Mouse (Mus musculus) hindbrain, embryonic 14.5 days (tissue): ENCODE results near the gene Psmd13. TPM values are rescaled to one million over a fixed set of nuclear protein-coding genes. Genes with fewer than 3 reads are reported as not detected.

Experiments used
- ATAC-seq: fragments of 200-750 bp; cut with Nextera tagmentation; 2 replicates; pipeline ENCODE4 v1.8.0; 2017; ENCODE audit warnings: moderate number of reproducible peaks, mild to moderate bottlenecking, moderate TSS enrichment, moderate library complexity; ENCODE audit not compliant: low FRiP score
- DNase-seq: peaks from one replicate; pipeline ENCODE4 v3.0.0-alpha.2; 2015; ENCODE audit warnings: low spot score
- H3K27ac ChIP-seq: fragments of 300-500 bp; sonication (generic); 2 replicates; pipeline ENCODE4 v1.5.1; 2014; ENCODE audit warnings: mild to moderate bottlenecking, moderate library complexity
- H3K27me3 ChIP-seq: fragments of 300-500 bp; sonication (generic); 2 replicates; pipeline ENCODE4 v1.6.1; 2014; ENCODE audit warnings: mild to moderate bottlenecking, low read length, mixed read lengths; ENCODE audit not compliant: control insufficient read depth, insufficient read depth
- H3K36me3 ChIP-seq: fragments of 300-500 bp; sonication (generic); replicated peaks from 2 replicates; pipeline ENCODE4 v1.6.1; 2014; ENCODE audit not compliant: control insufficient read depth, insufficient read depth
- H3K4me1 ChIP-seq: fragments of 300-500 bp; sonication (generic); replicated peaks from 2 replicates; pipeline ENCODE4 v1.6.1; 2014; ENCODE audit warnings: antibody characterized with exemption, low read length, mixed read lengths; ENCODE audit not compliant: control insufficient read depth, insufficient read depth
- H3K4me2 ChIP-seq: fragments of 300-500 bp; sonication (generic); replicated peaks from 2 replicates; pipeline ENCODE4 v1.6.1; 2014; ENCODE audit warnings: mild to moderate bottlenecking, moderate library complexity
- H3K4me3 ChIP-seq: fragments of 300-500 bp; sonication (generic); replicated peaks from 2 replicates; pipeline ENCODE4 v1.5.1; 2014; ENCODE audit warnings: mild to moderate bottlenecking, low read length
- H3K9ac ChIP-seq: fragments of 300-500 bp; sonication (generic); 2 replicates; pipeline ENCODE4 v1.6.1; 2014
- H3K9me3 ChIP-seq: fragments of 300-500 bp; sonication (generic); 2 replicates; pipeline ENCODE4 v1.6.1; 2016; ENCODE audit warnings: low read length; ENCODE audit not compliant: control insufficient read depth
- WGBS: fragments of 180-500 bp; shearing (Covaris S2); extraction: QIAGEN DNeasy Blood & Tissue Kit; methylation state at CpG from one replicate; pipeline ENCODE4 v1.1.7; 2014; 5-methylcytosine and 5-hydroxymethylcytosine counted together
- polyA plus RNA-seq: library from polyadenylated mRNA; unstranded; fragments of >200 nt; fragmentation: Nextera tagmentation; extraction: Ambion mirVana; gene quantifications from 2 replicates; pipeline ENCODE4 v1.2.1, GENCODE M21; 2014

Psmd13 gene
- polyA plus RNA-seq, 1 experiment from 2014 or later, result 177 TPM

GRCm38 (mm10) chr7:140855860-140856784 lies 25.6 kb upstream of the Psmd13 start, which contains the start of gene Gm45785:
TSS of gene Gm45785 (minus strand) at chr7:140856331.
- Histone ChIP-seq H3K36me3 (peaks cover 63% of the 10 kb centered on the region), H3K9me3 (no peaks in the 10 kb centered on the region), H3K27ac (peak within 1 kb of the TSS; percentile 89), H3K27me3 (no peaks in the 10 kb centered on the region), H3K4me3 (peak within 1 kb of the TSS; percentile 83), H3K9ac (peak within 1 kb of the TSS; percentile 97), H3K4me2 (peak within 1 kb of the TSS; percentile 83), H3K4me1 (peaks cover 27% of the 10 kb centered on the region)
- ATAC-seq (peak; percentile 75), DNase-seq (peak; percentile 87)
- WGBS, result 2% methylated on average over 51 of the region's 51 CpGs

- peak within 1 kb of the TSS; percentile 89 for H3K27ac ChIP-seq
- peaks cover 27% of the 10 kb centered on the region for H3K4me1 ChIP-seq
- H3K4me2 ChIP-seq, result peak within 1 kb of the TSS; percentile 83
- 0% methylated on average over 49 of the region's 50 CpGs for WGBS
- H3K9ac ChIP-seq, result peak within 1 kb of the TSS; percentile 97
- peak; percentile 78 for ATAC-seq
- H3K4me3 ChIP-seq, result peak within 1 kb of the TSS; percentile 83
- DNase-seq, result peak; percentile 70
- H3K27me3 ChIP-seq, result no peaks in the 10 kb centered on the region
- no peaks in the 10 kb centered on the region for H3K9me3 ChIP-seq
- peaks cover 64% of the 10 kb centered on the region for H3K36me3 ChIP-seq
These were observed 24.8 kb upstream of the Psmd13 start, which contains the start of gene Ric8a for GRCm38 (mm10) chr7:140856785-140857549. TSS of gene Ric8a (plus strand) at chr7:140856957.

GRCm38 (mm10) chr7:140857550-140858505 lies 23.9 kb upstream of the Psmd13 start, which contains the start of gene Bet1l:
TSS of gene Bet1l (minus strand) at chr7:140857577.
- peak; percentile 49 for ATAC-seq
- peak within 1 kb of the TSS; percentile 83 for H3K4me3 ChIP-seq
- H3K36me3 ChIP-seq, result peaks cover 64% of the 10 kb centered on the region
- peak within 1 kb of the TSS; percentile 83 for H3K4me2 ChIP-seq
- H3K27me3 ChIP-seq, result no peaks in the 10 kb centered on the region
- peaks cover 27% of the 10 kb centered on the region for H3K4me1 ChIP-seq
- 37% methylated on average over 40 of the region's 40 CpGs for WGBS
- peak within 1 kb of the TSS; percentile 97 for H3K9ac ChIP-seq
- no peak for DNase-seq
- H3K27ac ChIP-seq, result peak within 1 kb of the TSS; percentile 89
- H3K9me3 ChIP-seq, result no peaks in the 10 kb centered on the region

GRCm38 (mm10) chr7:140858746-140859145 lies 23.0 kb upstream of the Psmd13 start:
- Histone ChIP-seq H3K4me1 (peaks cover 27% of the 10 kb centered on the region), H3K36me3 (peaks cover 64% of the 10 kb centered on the region), H3K4me2 (peak overlapping the region; percentile 83), H3K4me3 (peak overlapping the region; percentile 83), H3K27me3 (no peaks in the 10 kb centered on the region), H3K27ac (no peak overlapping the region), H3K9ac (peak overlapping the region; percentile 38; the same call in 1 of the 2 replicates), H3K9me3 (no peaks in the 10 kb centered on the region)
- WGBS, result 94% methylated on average over 8 of the region's 8 CpGs
- DNase-seq, result no peak
- ATAC-seq, result no peak

- Histone ChIP-seq H3K4me3 (no peak overlapping the region), H3K9me3 (no peaks in the 10 kb centered on the region), H3K36me3 (peaks cover 65% of the 10 kb centered on the region), H3K4me2 (no peak overlapping the region), H3K27ac (no peak overlapping the region), H3K27me3 (no peaks in the 10 kb centered on the region), H3K9ac (no peak overlapping the region), H3K4me1 (peaks cover 25% of the 10 kb centered on the region)
- DNase-seq (no peak), ATAC-seq (no peak)
- 73% methylated on average over 6 of the region's 6 CpGs for WGBS
These were observed 21.8 kb upstream of the Psmd13 start for GRCm38 (mm10) chr7:140859997-140860396.

GRCm38 (mm10) chr7:140860728-140861127 lies 21.0 kb upstream of the Psmd13 start:
- H3K27me3 ChIP-seq, result no peaks in the 10 kb centered on the region
- no peak overlapping the region for H3K4me2 ChIP-seq
- no peak overlapping the region for H3K9ac ChIP-seq
- peaks cover 71% of the 10 kb centered on the region for H3K36me3 ChIP-seq
- no peak for ATAC-seq
- H3K9me3 ChIP-seq, result no peaks in the 10 kb centered on the region
- H3K27ac ChIP-seq, result no peak overlapping the region
- H3K4me3 ChIP-seq, result no peak overlapping the region
- DNase-seq, result no peak
- peaks cover 19% of the 10 kb centered on the region for H3K4me1 ChIP-seq
- WGBS, result 89% methylated on average over 5 of the region's 5 CpGs

- H3K4me3 ChIP-seq, result no peak overlapping the region
- H3K4me1 ChIP-seq, result no peaks in the 10 kb centered on the region; the same call in 1 of the 2 replicates
- no peak for DNase-seq
- ATAC-seq, result no peak
- H3K27me3 ChIP-seq, result no peaks in the 10 kb centered on the region
- 93% methylated on average over 12 of the region's 12 CpGs for WGBS
- H3K27ac ChIP-seq, result no peak overlapping the region
- no peak overlapping the region for H3K4me2 ChIP-seq
- peaks cover 64% of the 10 kb centered on the region for H3K36me3 ChIP-seq
- no peaks in the 10 kb centered on the region for H3K9me3 ChIP-seq
- no peak overlapping the region for H3K9ac ChIP-seq
These were observed 17.0 kb upstream of the Psmd13 start for GRCm38 (mm10) chr7:140864761-140865160.

- H3K27ac ChIP-seq, result no peak overlapping the region
- no peaks in the 10 kb centered on the region for H3K4me1 ChIP-seq
- ATAC-seq (no peak), DNase-seq (no peak)
- H3K27me3 ChIP-seq, result no peaks in the 10 kb centered on the region
- H3K9me3 ChIP-seq, result no peaks in the 10 kb centered on the region
- no peak overlapping the region for H3K9ac ChIP-seq
- no peak overlapping the region for H3K4me3 ChIP-seq
- H3K36me3 ChIP-seq, result peaks cover 35% of the 10 kb centered on the region
- 91% methylated on average over 4 of the region's 4 CpGs for WGBS
- no peak overlapping the region for H3K4me2 ChIP-seq
These were observed 7.5 kb upstream of the Psmd13 start for GRCm38 (mm10) chr7:140874224-140874623.
